Mouse (Mus musculus) hindbrain, postnatal 0 days (tissue): ENCODE measurements around the gene Ckmt1. TPM values are rescaled to one million over a fixed set of nuclear protein-coding genes. Genes with fewer than 3 reads are reported as not detected.
A peak's percentile ranks its signal among the peaks of the same experiment; 100 is the strongest.
"Not testable (repeated sequence)": the region's sequence is repeated elsewhere in the genome, so short reads cannot be mapped to it uniquely, and the experiment has no call there.

ENCODE experiments used
- ATAC-seq: fragments of 200-750 bp; cut with Nextera tagmentation; 2 replicates; pipeline ENCODE4 v1.8.0; 2017; ENCODE audit warnings: mild to moderate bottlenecking, moderate TSS enrichment, moderate library complexity
- DNase-seq: peaks from one replicate; pipeline ENCODE4 v3.0.0-alpha.2; 2015; ENCODE audit warnings: low spot score
- H3K27ac ChIP-seq: fragments of 300-500 bp; sonication (generic); 2 replicates; pipeline ENCODE4 v1.5.1; 2014; ENCODE audit warnings: mild to moderate bottlenecking
- H3K27me3 ChIP-seq: fragments of 300-500 bp; sonication (generic); 2 replicates; pipeline ENCODE4 v1.6.1; 2014; ENCODE audit warnings: low read length, mixed read lengths; ENCODE audit not compliant: insufficient read depth
- H3K36me3 ChIP-seq: fragments of 300-500 bp; sonication (generic); 2 replicates; pipeline ENCODE4 v1.6.1; 2014; ENCODE audit warnings: low read length, mixed read lengths; ENCODE audit not compliant: insufficient read depth
- H3K4me1 ChIP-seq: fragments of 300-500 bp; sonication (generic); 2 replicates; pipeline ENCODE4 v1.6.1; 2014; ENCODE audit warnings: antibody characterized with exemption, low read length, mixed read lengths; ENCODE audit not compliant: insufficient read depth
- H3K4me2 ChIP-seq: fragments of 300-500 bp; sonication (generic); 2 replicates; pipeline ENCODE4 v1.6.1; 2014; ENCODE audit warnings: low read depth, mild to moderate bottlenecking, low read length, moderate library complexity, mixed read lengths
- H3K4me3 ChIP-seq: fragments of 300-500 bp; sonication (generic); 2 replicates; pipeline ENCODE4 v1.5.1; 2014; ENCODE audit warnings: low read length
- H3K9ac ChIP-seq: fragments of 300-500 bp; sonication (generic); replicated peaks from 2 replicates; pipeline ENCODE4 v1.6.1; 2014; ENCODE audit warnings: mild to moderate bottlenecking, low read length, moderate library complexity, mixed read lengths
- H3K9me3 ChIP-seq: fragments of 300-500 bp; sonication (generic); 2 replicates; pipeline ENCODE4 v1.6.1; 2016; ENCODE audit warnings: low read length, mixed read lengths
- CTCF ChIP-seq: IDR thresholded peaks from 2 replicates; pipeline ENCODE4 v1.5.1; 2016; ENCODE audit warnings: antibody characterized with exemption, control low read depth, low read depth
- WGBS: fragments of 180-500 bp; shearing (Covaris S2); extraction: QIAGEN DNeasy Blood & Tissue Kit; methylation state at CpG from one replicate; pipeline ENCODE4 v1.1.7; 2014; 5-methylcytosine and 5-hydroxymethylcytosine counted together
- polyA plus RNA-seq: library from polyadenylated mRNA; unstranded; fragments of >200 nt; fragmentation: Nextera tagmentation; extraction: Ambion mirVana; gene quantifications from 2 replicates; pipeline ENCODE4 v1.2.1, GENCODE M21; 2015
- total RNA-seq: library from RNA; depleted of rRNA; stranded (reverse); fragments of >200 nt; gene quantifications from 2 replicates; pipeline ENCODE4 v1.2.3, GENCODE M21; 2014

Ckmt1 gene
- total and polyA plus RNA-seq, 2 experiments from 2014 or later, result 161 to 167 TPM

DNA sequence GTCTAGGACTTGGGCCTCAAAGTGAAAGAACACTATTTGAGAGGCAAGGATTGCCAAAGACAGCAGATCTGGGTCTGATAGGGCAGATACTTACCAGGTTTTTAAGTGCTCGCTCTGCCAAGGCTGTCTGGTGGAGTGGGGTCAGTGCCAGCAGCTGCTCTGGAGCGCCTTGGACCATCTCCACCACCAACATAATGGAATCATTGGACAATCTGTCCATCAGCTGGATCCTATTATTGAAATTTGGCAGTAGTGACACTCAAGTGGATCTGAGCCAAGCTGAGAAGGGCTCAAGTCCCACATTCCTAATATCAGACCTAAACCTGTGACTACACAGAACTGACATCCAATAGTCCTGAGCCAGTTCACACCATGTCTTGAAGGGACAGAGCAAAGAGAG lies 11.3 kb downstream of the Ckmt1 start:
- H3K27me3 ChIP-seq, result no peaks in the 10 kb centered on the region
- no peak overlapping the region for H3K4me2 ChIP-seq
- peak; percentile 43; the same call in 1 of the 2 replicates for ATAC-seq
- H3K27ac ChIP-seq, result no peak overlapping the region
- H3K36me3 ChIP-seq, result no peaks in the 10 kb centered on the region
- H3K9me3 ChIP-seq, result no peaks in the 10 kb centered on the region
- no peaks in the 10 kb centered on the region for H3K4me1 ChIP-seq
- H3K4me3 ChIP-seq, result no peak overlapping the region
- no peak for TF ChIP-seq CTCF
- no peak overlapping the region for H3K9ac ChIP-seq
- peak; percentile 53 for DNase-seq
- WGBS, result 44% methylated on average over 2 of the region's 2 CpGs

DNA sequence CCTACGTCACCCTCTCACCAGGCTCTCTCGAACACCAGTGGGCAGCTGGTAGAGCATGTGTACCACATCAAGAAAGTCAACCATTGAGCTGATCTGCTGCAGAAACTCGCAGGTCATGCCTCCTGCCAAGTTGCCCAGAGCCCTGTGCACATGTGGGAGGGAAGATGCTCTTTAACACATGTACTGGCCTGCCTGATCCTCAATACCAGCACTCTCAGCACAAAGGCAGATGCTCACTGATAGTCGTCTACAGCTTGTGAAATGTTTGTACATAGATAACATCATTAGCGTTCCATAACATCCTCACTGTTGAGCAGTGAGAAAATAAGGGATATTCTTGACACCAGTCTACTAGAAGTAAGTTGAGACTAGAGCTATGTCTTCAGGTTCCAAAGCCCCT lies 13.4 kb downstream of the Ckmt1 start:
- no peak for TF ChIP-seq CTCF
- ATAC-seq, result no peak
- H3K4me2 ChIP-seq, result no peak overlapping the region
- no peak overlapping the region for H3K27ac ChIP-seq
- 83% methylated on average over 5 of the region's 5 CpGs for WGBS
- H3K4me3 ChIP-seq, result no peak overlapping the region
- H3K9ac ChIP-seq, result no peak overlapping the region
- H3K36me3 ChIP-seq, result no peaks in the 10 kb centered on the region
- no peaks in the 10 kb centered on the region for H3K27me3 ChIP-seq
- no peak for DNase-seq
- no peaks in the 10 kb centered on the region for H3K4me1 ChIP-seq
- no peaks in the 10 kb centered on the region for H3K9me3 ChIP-seq

DNA sequence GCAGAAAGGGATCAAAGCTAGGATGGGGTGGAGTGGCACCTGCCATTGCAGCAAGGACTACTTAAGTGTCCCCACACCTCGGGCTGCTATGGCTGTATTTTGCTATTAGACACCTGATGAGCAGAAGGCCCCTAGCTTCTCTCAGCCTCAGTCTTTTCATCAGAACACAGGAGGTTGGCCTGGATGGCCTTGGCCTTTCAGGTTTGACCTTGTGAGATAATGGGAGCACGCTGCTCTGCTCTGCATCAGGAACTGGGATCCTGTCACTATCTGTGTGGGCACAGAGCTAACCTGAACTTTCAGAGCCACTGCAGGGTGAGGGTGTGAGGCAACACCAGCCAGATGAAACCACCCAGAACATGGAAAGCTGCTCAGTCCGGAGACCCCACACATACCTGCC lies 14.8 kb downstream of the Ckmt1 start:
- no peak overlapping the region for H3K4me3 ChIP-seq
- ATAC-seq (no peak), DNase-seq (no peak)
- 77% methylated on average over 3 of the region's 3 CpGs for WGBS
- no peak overlapping the region for H3K9ac ChIP-seq
- H3K4me2 ChIP-seq, result no peak overlapping the region
- H3K27me3 ChIP-seq, result no peaks in the 10 kb centered on the region
- no peaks in the 10 kb centered on the region for H3K36me3 ChIP-seq
- H3K9me3 ChIP-seq, result no peaks in the 10 kb centered on the region
- no peak overlapping the region for H3K27ac ChIP-seq
- H3K4me1 ChIP-seq, result no peaks in the 10 kb centered on the region
- no peak for TF ChIP-seq CTCF

DNA sequence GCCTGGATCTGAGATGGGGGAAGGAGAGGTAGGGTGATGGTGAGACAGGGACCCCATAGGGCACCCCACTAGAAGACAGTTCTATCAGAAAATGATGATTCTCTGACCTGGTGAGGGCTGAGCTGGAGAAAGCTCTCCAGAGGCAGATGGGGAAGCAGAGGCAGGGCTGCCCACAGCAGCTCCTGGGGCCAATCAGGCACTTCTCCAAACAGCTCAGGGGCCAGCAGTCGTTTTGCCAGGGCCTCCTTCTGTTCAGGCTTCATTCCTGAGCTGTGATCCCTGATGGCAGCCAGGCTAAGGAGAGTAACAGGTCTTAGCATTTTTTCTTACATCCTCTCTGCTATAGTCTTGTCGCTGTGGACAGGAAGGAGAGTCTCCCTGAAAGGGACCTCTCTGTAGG lies 17.3 kb downstream of the Ckmt1 start:
- TF ChIP-seq CTCF, result no peak
- no peak for DNase-seq
- H3K9me3 ChIP-seq, result no peaks in the 10 kb centered on the region

DNA sequence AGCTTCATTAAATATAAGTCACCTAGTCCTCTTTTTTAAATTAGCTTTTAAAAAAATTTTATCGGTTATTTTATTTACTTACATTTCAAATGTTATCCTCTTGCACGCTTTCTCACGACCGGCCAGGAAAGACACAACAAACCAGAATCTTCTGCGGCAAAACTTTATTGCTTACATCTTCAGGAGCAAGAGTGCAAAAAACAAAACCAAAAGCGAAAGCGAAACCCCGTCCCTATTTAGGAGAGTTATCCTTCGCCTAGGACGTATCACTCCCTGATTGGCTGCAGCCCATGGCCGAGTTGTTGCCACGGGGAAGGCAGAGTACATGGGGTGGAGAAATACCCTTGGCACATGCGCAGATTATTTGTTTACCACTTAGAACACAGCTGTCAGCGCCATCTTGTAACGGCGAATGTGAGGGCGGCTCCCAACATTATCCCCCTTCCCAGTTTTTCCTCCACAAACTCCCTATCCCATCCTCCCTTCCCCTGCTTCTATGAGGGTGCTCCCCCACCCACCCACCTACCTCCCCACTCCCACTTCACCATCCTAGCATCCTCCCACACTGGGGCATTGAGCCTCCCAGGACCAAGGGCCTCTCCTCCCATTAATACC lies 29.6 kb downstream of the Ckmt1 start, which contains the start of gene Strc:
Gene Strc, minus strand, starts transcription at position 208 of the 615 bp plus-strand sequence.
- WGBS, result 95% methylated on average over 14 of the region's 17 CpGs
- ATAC-seq, result not testable (repeated sequence)

More for the DNA sequence above, 17.3 kb downstream of the Ckmt1 start:
- Histone ChIP-seq H3K27me3 (no peaks in the 10 kb centered on the region), H3K4me2 (no peak overlapping the region), H3K27ac (no peak overlapping the region), H3K9ac (no peak overlapping the region), H3K36me3 (no peaks in the 10 kb centered on the region), H3K4me1 (no peaks in the 10 kb centered on the region), H3K4me3 (no peak overlapping the region)
- 60% methylated on average over 2 of the region's 2 CpGs for WGBS
- no peak for ATAC-seq

DNA sequence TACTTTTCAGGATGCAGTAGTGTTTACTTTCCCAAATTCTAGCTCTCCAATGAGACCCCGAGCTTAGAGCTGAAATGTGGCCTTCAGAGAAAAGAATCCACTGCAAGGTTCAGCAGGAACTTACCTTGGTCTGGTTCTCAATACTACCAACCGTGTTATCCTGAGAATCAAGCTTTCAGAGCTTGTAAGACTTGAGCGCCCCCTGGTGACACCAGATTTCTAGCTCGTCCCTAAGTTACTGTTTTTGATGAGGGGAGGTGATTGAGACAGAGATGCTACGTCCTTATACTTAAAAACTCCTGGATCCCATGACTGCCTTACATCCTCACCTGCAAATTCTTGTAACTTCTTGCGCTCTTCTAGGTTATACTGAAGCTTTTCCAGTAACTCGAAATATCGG lies 39.1 kb downstream of the Ckmt1 start:
- Histone ChIP-seq H3K27ac (no peak overlapping the region), H3K4me3 (no peak overlapping the region), H3K27me3 (no peaks in the 10 kb centered on the region), H3K9ac (no peak overlapping the region), H3K4me2 (no peak overlapping the region), H3K36me3 (no peaks in the 10 kb centered on the region), H3K9me3 (no peaks in the 10 kb centered on the region), H3K4me1 (no peaks in the 10 kb centered on the region)
- TF ChIP-seq CTCF, result peak; percentile 85
- DNase-seq (peak; percentile 95), ATAC-seq (no peak)
- 13% methylated on average over 8 of the region's 8 CpGs for WGBS

More for the DNA sequence above, 29.6 kb downstream of the Ckmt1 start, which contains the start of gene Strc:
- H3K36me3 ChIP-seq, H3K4me3 ChIP-seq, H3K27ac ChIP-seq, DNase-seq, H3K9ac ChIP-seq, H3K4me1 ChIP-seq, H3K9me3 ChIP-seq, H3K4me2 ChIP-seq, H3K27me3 ChIP-seq: not testable (repeated sequence)

DNA sequence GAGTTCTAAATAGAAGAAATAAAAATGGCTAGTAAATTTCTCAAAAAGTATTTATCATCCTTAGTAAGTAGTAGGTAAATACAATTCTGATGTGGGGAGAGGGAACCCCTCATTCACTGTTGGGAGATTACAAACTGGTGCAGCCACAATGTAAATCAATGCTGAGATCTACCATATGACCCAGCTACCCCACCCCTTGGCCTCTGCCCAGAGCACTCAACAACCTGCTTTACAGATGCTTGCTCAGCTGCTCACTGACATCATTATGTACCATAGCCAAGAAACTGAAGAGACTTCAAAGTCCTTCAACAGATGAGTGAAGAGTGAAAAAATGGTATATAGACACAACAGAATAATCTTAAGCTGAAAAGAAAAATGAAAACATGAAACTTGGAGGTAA lies 45.8 kb downstream of the Ckmt1 start:
- H3K4me1 ChIP-seq, result no peaks in the 10 kb centered on the region
- H3K27ac ChIP-seq, result no peak overlapping the region
- no peak overlapping the region for H3K4me3 ChIP-seq
- H3K27me3 ChIP-seq, result no peaks in the 10 kb centered on the region
- no peaks in the 10 kb centered on the region for H3K9me3 ChIP-seq
- ATAC-seq (no peak), DNase-seq (no peak)
- no peaks in the 10 kb centered on the region for H3K36me3 ChIP-seq
- no peak overlapping the region for H3K9ac ChIP-seq
- H3K4me2 ChIP-seq, result no peak overlapping the region
- TF ChIP-seq CTCF, result no peak
